Mouse (Mus musculus) megakaryocyte-erythroid progenitor cell, adult 5-6 weeks (primary cell): Measurements from ENCODE around the gene Lrp2. TPM values are rescaled to one million over a fixed set of nuclear protein-coding genes. Genes with fewer than 3 reads are reported as not detected.

Experiments
- ATAC-seq: replicated peaks from 2 replicates; pipeline ENCODE4 v1.8.0; 2016; ENCODE audit warnings: mild to moderate bottlenecking, inconsistent platforms; ENCODE audit not compliant: severe bottlenecking, poor library complexity, low FRiP score, low TSS enrichment
- total RNA-seq, 2 experiments: library from RNA; stranded (forward) in 1 of 2; stranded (reverse) in 1 of 2; fragments of 200-1000, 215-1000 nt in 1 of 2; fragments of >200 nt in 1 of 2; fragmentation: Nextera tagmentation in 1 of 2; gene quantifications; 2 replicates each; pipeline ENCODE4 v1.2.3; 2014 to 2017

Gene Lrp2
- total RNA-seq, 2 experiments from 2014 or later: not detected

- no peak for ATAC-seq
Measured at GRCm38 (mm10) chr2:69531528-69532055, 54.3 kb downstream of the Lrp2 start.

- no peak for ATAC-seq
Measured at GRCm38 (mm10) chr2:69530691-69531527, 55.0 kb downstream of the Lrp2 start.

DNA sequence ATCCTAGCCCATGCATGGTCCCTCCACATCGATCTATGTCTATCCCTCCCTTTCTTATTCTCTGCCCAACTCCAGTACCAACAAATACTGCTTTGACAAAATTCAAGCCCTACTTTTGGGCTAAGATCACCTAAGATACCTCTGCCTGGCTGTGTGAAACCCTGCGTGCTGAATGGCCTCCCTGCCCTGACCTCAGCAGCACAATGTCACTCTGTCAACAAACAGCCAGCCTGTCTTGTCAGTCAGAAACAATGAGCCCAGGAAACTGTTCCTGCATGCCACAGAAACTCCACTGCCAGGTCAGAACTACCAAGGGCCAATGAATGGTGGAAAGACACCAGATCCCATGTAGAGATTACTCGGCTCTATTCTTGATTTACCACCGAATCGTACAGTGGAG lies 55.7 kb downstream of the Lrp2 start:
- ATAC-seq: no peak

GRCm38 (mm10) chr2:69520273-69520672 lies 65.6 kb downstream of the Lrp2 start:
- no peak for ATAC-seq

- no peak for ATAC-seq
Measured at GRCm38 (mm10) chr2:69518307-69518706, 67.6 kb downstream of the Lrp2 start.

GRCm38 (mm10) chr2:69511766-69512165 lies 74.1 kb downstream of the Lrp2 start:
- ATAC-seq: no peak

GRCm38 (mm10) chr2:69500357-69500756 lies 85.5 kb downstream of the Lrp2 start:
- no peak for ATAC-seq

DNA sequence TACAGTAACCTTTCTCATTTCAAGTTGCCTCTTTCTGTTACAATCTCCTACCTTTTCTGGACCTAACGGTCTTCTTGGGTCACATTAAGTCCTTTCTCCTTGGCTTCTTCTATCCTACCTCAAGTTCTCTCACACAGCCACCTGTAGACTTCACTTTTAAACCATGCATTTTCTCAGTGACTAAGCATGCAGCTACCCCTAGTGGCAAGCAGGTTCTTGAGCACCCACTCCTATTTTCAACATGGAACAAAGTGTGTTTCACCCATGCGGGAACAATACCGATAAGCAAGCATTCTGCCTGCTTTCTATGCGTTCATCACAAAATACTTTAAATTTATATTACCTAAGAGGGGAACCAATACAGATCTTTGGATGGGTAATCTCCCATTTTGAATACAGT lies 92.7 kb downstream of the Lrp2 start:
- ATAC-seq: no peak

GRCm38 (mm10) chr2:69480965-69481364 lies 104.9 kb downstream of the Lrp2 start:
- no peak for ATAC-seq

DNA sequence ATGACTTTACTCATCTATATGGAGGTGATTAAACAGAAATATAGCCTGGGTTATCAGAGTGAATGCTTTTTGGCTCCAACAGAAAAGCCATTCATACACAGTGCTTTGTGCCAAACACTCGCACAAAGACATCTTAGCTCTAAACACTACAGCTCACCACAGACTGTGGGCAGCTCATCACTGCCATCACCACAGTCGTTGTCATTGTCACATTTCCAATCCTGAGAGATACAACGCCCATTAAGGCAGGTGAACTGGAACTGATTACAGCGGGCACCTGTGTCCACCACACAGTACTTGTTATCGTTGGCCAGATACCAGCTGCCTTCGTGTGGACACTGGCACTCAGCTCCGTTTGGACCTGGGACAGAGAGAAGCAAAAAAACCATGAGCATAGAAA lies 106.0 kb downstream of the Lrp2 start:
- ATAC-seq: no peak

GRCm38 (mm10) chr2:69476901-69477300 lies 109.0 kb downstream of the Lrp2 start:
- ATAC-seq: no peak

GRCm38 (mm10) chr2:69475177-69475576 lies 110.7 kb downstream of the Lrp2 start:
- no peak for ATAC-seq

- no peak for ATAC-seq
Measured at GRCm38 (mm10) chr2:69471837-69472236, 114.0 kb downstream of the Lrp2 start.

DNA sequence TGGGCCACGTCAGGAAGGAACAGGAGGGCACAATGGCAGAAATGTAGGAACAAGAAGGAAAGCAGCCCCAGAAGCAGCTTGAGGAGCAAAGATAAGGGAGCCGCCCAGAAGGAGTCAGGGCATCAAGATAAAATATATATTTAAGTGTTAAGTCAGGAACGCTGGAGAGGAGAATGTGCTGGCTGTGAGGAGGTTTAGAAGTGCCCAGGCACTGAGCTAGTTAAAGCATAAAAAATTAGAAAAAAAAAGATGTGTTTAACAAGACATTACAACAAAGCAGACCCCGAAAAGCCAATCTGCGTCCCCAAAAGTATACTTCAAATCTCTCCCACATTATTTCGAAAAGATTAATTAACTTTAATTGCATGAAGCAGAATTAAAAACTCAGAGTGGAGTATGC lies 122.3 kb downstream of the Lrp2 start:
- no peak for ATAC-seq

DNA sequence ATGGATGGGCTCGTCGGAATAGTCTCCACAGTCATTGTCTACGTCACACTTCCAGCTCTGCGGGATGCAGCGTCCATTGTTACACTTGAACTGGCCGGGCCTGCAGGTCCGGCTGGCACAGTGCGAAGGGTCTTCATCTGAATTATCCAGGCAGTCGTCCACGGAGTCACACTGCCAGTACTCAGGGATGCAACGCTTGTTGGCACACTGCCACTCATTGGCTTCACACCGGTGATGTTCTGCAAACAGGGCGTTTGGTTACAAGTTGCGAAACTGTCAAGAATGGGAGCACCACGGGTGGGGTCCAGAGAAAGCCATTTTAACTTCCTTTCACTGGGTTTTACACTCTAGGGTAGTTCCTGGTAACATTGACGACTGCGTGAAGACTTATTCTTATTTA lies 126.4 kb downstream of the Lrp2 start:
- no peak for ATAC-seq

DNA sequence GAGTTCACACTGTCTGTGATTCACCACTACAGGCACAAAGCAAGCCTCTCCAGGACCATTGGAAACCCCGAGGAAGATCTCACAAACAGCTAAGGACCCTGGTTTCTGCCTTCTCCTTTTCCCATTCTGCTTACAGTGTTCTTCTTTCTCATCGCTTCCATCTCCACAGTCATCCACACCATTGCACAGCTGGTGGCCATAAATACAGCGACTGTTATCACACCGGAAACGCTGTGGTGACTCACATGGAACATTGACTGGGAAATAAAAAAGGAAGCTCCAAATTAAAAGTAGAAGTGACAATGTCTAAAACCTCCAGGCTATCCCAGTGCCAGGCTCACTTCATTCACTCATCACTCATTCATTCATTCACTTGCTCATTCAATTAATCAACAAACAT lies 134.7 kb downstream of the Lrp2 start:
- no peak for ATAC-seq

DNA sequence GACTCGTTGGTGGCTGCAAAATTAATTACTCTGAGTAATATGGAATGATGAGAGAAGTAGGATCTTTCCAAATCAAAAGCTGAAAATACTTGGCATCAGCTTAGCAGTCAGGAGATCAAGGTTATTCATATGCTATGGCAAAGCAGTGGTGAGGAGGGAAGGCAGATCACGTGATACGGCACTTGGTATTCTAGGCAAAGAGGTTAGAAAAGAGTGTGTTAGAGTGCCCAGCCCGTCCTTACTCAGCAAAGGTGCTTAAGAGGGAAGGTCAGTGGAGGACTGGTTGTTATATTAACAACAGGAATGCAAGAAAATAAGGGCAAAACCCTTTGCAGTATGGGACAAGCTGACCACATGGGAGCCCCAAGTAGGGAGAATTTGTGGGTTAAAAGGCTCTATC lies 137.3 kb downstream of the Lrp2 start:
- no peak for ATAC-seq

DNA sequence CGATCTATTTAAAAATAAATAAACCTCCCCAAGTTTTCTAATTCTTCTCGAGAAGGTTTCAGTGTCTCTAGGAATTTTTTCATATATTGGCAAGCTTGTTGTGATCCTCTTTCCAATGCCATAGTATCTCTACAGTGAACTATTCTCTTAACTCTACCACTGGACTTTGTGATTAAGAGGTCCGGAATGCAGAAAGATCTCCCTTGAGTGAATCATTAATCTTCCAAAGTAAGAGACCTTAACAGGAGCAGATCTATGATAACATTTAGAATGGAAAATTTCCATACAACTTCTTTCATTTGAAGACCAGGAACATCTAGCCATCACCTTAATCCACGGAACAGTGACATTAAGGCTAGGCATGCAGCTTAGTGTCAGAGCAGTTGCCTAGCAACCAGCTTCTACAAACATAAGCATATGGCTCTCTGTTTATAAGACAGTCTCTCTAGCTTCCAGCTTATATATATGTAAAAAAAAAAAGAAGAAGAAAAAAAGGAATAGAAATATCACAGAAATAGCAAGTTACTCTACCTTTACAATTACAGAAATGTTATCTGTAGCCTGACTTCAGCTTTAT lies 139.9 kb downstream of the Lrp2 start:
- ATAC-seq: no peak

- ATAC-seq: no peak
Measured at GRCm38 (mm10) chr2:69441656-69442055, 144.2 kb downstream of the Lrp2 start.

DNA sequence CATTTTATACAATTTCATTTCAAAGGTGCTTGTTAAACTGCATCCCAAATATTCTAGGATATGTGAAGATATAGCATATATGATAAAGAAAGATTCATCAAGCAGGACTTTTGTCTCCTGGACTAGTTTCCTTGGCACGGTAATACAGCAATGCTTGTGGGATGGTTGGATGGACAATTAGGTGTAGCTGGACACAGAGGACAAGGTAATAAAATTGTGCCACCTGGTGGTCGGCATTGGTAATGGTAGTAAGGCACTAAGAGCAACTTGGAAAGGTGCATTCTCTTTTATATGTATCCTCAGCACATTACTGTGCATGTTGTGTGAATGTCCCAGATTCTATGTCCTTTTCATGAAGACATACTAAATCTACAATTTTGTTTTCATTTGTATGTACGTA lies 157.7 kb downstream of the Lrp2 start:
- 0 out of 2 replicates have a peak, but pooled peaks have one; percentile 65 for ATAC-seq

GRCm38 (mm10) chr2:69427141-69427540 lies 158.7 kb downstream of the Lrp2 start:
- no peak for ATAC-seq
